Mouse (Mus musculus) right cerebral cortex, postnatal 25 days (tissue): ENCODE data around the gene Ky.

Source experiments
- DNase-seq: peaks from one replicate; pipeline ENCODE4 v3.0.0; 2022

The Ky gene

GRCm38 (mm10) chr9:102553781-102554180, 48.2 kb downstream of the Ky start:
- DNase-seq = no peak

GRCm38 (mm10) chr9:102558463-102558862, 52.9 kb downstream of the Ky start:
- no peak for DNase-seq

GRCm38 (mm10) chr9:102572888-102573287, 67.3 kb downstream of the Ky start:
- DNase-seq = no peak

- no peak for DNase-seq
Measured at GRCm38 (mm10) chr9:102577480-102577879, 71.9 kb downstream of the Ky start.

GRCm38 (mm10) chr9:102581921-102582469, 76.4 kb downstream of the Ky start:
- peak; percentile 7 for DNase-seq

- DNase-seq = no peak
Measured at GRCm38 (mm10) chr9:102587347-102587746, 81.8 kb downstream of the Ky start.

GRCm38 (mm10) chr9:102594667-102595393, 89.3 kb downstream of the Ky start:
- no peak for DNase-seq
